Mouse (Mus musculus) R1 (cell line): ENCODE data around the gene Ficd.

Source experiments
- DNase-seq: peaks from one replicate; pipeline ENCODE4 v3.0.0-alpha.2; 2018; ENCODE audit warnings: low read depth, low spot score

Ficd gene

DNA sequence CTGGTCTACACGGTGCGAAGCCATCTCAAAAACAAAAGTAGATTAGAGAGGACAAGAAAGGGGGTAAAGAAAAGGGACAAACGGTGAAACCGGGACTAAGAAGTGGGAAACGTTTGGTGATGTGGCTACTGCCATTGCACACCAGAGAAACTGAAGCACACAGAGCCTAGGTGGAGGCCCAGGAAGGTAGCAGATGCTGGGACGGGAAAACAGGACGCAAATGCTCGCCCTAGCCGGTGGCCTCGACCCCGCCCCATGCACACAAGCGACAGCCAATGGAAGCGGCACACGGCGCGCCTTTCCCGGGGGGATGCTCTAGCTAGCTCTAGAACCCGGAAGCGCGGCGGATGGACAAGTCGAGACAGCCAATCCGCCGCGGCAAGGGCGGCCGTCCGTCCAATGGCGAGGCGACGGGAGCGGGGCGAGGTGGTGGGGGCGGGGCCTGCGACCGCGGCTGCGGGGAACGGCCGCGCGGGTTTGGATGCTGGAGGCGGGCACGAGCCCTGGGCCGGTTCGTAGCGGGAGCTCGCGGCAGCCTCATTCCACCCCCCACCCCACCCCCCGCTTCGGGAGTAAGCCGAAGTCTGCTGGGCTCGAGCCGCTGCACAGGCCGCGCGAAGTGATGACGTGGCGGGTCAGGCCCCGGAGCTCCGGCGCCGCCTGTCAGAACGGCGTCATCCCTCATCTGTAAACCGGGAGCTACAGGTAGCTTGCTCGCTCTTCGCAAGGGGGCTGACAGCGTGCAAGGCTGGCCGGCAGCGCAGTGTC lies at the start of gene Ficd:
Ficd (plus strand) TSS at position 459 of the 768 bp plus-strand sequence.
- DNase-seq = peak; percentile 98

DNA sequence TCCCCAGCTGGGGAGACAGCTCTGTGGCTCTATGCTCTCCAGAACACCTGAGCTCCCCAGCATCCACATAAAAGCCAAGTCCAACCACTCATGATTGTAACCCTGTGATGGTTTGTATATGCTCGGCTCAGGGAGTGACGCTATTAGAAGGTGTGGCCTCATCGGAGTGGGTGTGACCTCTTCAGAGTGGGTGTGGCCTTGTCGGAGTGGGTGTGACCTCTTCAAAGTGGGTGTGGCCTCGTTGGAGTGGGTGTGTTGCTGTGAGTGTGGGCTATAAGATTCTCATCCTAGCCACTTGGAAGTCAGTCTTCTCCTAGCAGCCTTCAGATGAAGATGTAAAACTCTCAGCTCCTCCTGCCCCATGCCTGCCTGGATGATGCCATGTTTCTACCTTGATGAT lies 48.1 kb upstream of the Ficd start:
- peak; percentile 51 for DNase-seq

DNA sequence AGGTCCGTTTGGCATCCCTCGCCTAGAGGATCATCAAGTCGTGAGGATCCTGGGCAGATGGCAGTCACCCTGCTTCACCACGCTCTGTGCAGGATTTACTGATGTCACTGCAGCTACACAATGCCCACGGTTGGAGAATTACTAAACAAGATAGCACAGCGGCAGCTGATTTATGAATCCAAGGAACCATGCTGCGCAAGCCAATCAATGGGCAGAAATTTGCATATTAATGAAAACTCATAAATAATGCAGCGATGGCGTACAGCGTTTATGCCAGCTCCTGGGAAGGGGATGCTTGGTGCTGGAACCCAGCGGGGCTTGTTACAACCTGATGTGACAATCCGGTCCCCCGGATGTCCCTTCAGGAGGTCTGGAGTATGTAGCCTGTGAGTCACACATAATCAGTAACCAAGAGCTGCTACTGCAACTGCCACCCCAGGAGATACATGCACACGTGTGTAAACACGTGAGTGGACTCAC lies 45.5 kb upstream of the Ficd start:
- no peak for DNase-seq

DNA sequence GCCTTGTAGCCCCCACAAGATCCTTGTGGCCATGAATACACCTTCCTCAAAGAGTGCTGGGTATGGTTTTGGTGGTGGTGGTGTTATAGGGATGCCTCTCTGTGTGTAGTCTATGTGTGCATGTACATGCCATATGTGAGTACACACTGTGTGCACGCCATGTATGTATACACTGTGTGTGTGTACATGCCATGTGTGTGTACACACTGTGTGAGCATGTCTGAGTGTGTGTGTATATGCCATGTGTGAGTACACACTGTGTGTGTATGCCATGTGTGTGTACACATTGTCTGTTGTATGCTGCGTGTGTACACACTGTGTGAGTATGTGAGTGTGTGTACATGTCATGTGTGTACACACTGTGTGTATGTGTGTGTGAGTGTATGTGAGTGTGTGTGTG lies 44.7 kb upstream of the Ficd start:
- DNase-seq = no peak

DNA sequence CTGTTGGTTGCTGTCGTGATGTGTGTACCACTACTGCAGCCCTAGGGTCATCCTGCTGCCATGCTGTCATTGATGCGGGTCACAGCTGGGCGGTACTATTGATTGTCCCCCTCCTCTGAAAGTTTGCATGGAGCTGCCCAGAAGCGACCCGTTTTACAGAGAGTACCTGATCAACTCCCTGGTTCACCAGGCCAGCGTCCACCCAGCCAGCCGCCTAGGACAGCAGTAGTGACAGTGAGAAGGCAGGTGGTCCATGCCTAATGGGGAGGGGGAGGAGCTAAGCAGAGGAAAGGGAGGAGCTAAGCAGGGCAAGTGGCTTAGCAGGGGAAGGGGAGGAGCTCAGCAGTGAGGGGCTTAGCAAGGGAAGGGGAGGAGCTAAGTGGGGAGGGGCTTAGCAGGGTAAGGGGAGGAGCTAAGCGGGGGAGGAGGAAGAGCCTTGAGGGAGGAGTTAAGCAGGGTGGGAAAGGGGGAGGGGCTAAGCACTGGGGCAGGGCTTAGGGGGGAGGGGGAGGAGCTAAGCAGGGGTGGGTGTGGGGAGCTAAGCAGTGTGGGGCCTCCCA lies 42.3 kb upstream of the Ficd start:
- peak; percentile 91 for DNase-seq

DNA sequence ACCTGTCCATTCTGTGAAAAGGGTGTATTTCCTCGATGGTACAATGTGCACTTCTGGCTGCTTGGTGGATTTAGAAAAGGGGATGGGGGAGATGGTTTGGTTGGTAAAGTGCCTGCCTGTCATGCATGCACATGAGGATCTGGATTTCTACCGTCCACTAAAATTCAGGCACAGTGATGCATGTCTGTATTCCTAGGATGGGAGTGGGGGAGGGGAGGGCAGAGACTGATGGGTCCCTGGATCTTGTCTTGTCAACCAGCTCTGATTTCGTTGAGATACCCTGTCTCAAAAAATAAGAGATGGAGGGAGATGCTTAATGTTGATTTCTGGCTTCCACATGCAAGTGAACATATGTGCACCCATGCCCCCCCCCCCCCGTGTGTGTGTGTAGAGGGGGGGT lies 41.6 kb upstream of the Ficd start:
- no peak for DNase-seq

DNA sequence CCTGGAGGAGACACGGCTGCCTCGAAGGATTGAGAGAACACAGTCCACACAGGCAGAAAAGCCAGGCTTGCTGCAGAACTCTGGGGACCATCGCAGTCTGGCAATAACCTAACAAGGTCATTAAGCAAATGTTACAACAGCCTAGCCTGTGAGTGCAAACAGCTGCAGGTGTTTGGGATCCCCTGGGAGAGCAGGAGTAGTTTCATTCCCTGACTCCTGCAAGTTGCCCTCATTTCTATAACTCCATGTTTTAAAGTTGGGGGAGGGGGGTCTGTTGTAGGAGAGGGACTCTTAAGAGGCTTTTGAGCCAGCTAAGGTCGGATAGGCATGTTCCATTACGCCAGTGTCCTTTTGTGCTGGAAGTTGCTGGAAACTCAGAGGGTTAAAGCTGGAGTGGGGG lies 41.2 kb upstream of the Ficd start:
- DNase-seq = no peak

DNA sequence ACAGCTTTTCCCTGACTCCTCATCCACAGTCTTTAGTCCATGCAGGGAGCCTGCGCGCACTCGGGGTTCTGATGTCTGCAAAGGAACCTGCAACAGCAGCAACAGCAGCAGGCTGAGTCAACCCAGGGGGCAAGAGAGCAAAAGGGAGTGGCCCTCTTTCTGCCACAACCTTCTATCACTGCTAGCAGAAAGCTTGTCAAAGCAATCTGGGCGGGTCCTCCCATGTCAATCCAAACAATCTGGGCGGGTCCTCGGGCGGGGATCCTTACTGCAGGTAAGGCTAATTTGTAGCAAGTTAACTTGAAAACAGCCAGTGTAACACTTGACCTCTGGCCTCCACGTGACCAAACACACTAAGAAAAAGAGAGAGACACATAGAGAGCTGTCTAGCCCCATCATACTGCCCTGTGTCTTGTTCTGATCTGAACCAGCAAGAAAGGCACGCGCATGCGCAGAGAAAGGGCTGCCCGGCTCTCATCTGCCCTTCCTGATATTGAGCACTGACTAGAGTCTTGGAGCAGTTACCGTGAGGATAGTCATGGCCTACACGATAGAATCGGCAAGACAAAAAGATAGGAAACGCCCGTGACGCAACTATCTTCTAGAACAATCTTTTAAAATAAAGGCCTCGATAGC lies 35.1 kb upstream of the Ficd start:
- peak; percentile 85 for DNase-seq

DNA sequence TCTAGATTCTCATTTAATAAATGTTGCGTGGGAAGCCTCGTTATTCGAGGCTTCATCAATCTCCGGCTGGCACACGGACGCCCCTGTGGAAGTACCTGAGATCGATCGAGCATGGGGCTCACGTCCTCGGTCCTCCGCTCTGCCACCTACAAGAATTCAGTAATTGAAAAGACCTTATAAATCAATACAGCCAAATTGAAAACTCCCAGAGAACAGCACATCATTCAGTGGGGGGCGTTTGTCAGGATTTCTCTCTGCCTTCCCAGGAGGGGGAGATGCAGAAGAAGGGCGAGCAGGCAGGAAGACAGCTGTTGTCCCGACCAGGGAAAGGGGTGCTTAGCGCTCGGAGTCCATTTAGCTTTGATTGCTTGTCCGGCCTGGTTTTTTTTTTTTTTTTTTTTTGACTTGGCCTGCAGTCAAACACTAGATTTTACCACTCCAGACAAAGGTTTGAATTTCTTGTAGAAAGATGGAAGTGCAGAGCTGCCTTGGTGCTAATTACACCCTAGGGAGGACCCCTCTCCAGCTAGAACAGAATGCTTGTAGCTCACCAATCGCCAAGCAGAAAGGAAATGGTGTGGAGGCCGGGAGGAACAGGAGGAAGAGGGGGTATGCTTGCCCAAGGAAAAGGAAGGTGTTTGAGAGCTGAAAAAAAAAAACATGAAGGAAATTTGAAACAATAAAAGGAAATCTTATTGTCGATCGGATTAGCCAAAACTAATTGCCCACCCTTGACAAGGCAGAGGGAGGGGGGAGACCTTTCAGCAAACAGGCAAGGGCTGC lies 31.6 kb upstream of the Ficd start:
- no peak for DNase-seq

DNA sequence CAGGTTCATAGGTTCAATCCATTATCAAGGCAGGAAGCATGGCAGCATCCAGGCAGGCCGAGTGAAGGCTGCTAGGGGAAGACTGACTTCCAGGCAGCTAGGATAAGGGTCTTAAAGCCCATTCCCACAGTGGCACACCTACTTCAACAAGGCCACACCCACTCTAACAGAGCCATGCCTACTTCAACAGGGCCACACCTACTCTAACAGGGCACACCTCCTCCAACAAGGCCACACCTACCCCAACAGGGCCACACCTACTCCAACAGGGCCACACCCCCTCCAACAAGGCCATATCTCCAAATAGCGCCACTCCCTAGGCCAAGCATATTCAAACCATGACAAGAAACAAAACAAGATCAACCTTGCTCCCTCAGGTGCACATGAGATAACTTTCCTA lies 22.7 kb upstream of the Ficd start:
- peak; percentile 85 for DNase-seq

DNA sequence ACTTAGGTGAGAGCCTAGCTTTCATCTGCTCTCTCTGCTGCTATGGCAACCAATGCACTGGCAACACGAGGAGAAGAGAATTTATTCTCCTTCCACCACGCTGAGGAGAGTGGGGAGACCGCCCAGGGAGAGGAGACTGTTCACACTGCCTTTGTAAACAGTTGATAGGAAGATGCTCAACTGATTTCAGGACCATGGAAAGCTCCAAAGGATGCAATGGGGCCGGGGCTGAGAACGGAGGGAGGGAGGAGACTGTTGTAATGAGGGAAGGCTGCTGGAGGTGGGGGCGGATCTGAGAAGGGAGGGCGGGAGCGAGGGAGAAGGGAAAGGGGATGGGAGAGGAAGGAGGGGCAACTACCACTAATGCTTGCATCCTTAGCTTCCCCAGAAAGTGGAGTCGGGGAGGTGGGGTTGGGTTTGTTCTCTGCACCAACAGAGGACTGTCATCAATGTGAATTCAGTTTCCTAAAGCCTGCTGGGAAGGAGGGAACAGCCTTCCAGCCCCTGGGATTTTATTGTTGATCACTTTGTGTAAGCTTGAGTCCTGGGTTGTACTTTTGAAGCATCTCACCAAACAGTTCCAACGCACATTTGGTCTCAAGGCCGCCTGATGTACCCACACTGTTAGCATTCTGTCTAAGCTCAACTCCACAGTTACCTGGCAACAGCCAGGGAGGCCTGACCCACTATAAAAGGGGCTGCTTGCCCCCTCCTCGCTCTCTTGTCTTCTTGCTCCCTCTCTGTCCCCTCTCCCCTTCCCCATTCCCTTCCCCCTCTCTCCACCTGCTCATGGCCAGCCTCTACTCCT lies 18.8 kb upstream of the Ficd start:
- peak; percentile 95 for DNase-seq

DNA sequence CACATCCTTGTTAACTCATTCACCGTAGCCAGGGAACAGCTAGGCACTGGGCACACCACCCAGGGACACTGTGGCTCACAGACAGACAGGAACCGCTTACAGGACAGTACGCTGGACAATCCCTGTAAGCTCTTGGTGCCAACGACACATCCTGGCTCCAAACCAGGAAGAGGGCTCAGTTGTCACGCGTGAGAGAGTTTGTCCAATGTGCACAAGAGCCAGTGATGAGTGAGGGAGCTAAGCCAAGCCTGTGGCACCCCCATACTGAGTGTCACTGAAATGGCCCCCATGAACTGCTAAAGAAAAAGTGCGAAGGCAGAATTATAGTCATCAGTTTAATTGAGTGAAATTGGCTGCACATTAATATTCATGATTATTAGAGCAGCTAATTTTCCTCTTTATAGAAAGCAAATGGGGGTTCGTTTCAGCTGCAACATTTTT lies 16.4 kb upstream of the Ficd start:
- no peak for DNase-seq

DNA sequence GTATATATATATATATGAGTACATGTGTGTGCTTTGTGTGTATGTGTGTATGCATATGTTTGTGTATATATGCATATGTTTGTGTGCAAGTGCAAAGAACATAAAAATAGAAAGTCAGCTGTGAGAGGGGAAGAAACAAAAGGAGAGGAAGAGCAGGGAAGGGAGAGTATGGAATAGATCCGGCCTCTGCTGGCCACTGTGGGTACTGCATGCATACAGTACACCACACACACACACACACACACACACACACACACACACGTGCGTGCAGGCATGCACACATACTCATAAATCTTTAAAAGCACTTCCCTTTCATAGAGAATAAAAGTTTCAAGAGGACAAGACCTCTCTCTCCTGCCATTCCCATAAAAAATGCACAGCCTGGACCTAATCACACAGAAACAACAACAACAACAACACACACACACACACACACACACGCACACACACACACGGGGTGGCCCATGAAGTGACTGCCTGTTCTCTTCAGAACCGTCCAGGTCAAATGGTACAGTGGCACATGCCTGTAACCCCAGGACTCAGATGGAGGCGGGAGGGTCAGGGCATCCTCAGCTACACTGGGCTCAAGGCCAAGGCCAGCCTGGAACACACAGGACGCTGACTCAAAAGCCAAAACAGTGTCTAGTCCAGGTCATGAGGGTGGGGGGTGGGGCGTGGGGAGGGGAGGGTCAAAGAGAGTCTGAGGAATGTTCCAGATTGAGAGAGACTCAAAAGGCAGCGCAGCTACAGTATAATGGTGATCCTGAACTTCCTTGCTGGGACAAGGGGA lies 13.2 kb upstream of the Ficd start:
- peak; percentile 61 for DNase-seq

DNA sequence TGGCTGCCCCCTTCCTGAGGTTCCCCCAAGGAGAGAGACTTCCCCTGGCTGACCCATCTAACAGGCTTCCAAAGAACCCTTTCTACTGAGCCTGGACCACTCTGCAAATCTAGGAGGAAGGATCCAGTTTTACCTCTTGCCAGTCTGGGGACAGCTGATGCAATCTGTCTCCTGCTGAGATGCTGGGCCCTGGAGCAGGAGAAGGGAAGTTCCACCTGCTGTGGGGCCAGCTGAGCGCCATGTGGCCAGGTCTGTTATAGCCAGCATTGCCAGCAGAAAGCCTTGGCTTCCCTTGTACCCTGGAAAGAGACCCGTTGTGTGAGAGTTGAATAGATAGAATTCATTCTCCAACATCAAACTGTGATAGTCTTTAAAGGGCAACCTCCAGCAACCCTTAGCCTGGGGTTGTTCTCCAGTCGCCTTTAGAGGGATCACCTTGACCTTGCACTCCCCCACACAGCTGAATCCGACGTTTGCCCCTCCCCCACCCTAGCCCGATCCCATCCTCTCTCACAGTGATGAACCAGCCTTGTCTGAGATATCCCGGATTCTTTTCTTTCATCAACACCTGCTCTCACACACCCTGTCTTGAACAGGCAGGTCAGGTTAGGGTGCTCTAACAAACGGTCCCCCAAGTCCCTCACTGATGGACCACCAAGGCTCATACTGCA lies 11.9 kb upstream of the Ficd start:
- DNase-seq = no peak

DNA sequence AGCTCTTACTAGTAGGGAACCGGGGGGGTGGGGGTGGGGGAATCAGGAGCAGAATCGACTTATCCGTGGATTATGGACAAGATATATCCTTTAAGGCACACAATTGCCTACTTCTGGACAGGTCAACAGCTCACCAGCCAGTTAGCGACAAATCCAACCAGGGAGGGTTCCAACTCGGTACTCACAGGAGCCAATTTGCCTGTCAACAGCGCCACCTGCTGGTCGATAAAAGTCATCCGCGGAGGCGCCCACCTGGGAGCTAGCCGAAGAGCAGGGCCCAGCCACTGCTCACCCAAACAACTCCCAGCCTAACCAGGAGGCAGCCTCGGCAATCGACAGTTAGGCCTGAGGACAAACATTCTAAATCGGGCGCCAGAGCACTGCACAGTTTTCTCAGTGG lies 11.2 kb upstream of the Ficd start, which contains the start of gene 1700069L16Rik:
1700069L16Rik (minus strand) TSS at position 327 of the 400 bp plus-strand sequence.
- DNase-seq = peak; percentile 90

DNA sequence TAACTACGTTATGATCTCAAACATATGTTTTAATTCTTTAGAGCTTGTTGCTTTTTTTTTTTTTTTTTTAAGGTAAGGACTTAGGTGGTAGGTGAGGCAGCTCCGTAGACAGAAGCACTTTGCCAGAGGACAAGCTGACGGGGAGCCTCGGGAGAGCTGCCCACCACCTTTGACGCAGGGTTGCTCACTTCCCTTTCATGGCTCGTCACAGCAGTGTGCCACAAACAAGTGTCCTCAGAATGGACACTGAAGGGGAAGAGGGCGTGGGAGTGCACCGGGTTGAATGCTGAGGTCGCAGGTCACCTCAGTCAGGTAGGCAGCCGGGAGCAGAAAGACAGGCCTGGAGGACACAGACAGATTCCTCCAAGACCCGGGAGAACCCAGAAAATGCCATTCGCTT lies 10.2 kb upstream of the Ficd start:
- no peak for DNase-seq

DNA sequence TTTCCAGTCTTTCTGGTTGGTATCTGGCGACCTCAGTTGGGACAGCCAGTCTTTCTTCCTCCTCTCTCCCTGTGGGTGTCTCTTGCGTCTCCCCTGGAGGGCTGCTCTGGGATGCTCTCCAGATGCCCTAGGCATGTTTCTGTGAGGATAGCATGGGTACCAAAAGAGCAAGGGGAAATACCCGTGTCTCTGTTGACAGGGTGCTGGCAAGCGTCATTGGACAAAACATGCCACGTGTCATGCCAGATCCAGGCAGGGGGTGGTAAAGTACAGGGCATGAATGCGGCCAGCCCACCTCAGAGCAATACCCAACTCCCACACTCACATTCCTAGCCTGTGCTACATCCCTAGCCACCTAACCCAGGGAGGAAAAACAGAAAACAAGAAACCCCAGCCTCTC lies 9.0 kb upstream of the Ficd start:
- DNase-seq = no peak

DNA sequence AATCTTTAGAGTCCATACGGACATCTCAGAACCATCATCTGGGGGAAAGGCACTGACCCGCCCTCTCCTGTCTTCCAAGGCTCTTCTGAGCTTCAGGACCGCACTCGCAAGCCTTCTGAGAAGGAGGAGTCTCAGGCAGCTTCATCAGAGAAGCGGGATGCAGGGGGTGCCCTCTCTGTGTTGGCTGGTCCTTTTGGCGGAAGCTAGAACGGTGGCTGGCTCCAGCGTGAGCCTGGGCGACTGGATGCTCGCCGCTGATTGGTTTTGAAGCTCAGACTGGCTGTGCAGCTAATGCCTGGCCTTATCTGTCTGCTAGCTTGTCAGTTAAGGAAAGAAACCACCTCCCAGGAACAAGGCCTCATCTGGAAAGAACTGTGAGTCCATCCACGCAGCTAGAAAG lies 8.4 kb upstream of the Ficd start:
- no peak for DNase-seq

DNA sequence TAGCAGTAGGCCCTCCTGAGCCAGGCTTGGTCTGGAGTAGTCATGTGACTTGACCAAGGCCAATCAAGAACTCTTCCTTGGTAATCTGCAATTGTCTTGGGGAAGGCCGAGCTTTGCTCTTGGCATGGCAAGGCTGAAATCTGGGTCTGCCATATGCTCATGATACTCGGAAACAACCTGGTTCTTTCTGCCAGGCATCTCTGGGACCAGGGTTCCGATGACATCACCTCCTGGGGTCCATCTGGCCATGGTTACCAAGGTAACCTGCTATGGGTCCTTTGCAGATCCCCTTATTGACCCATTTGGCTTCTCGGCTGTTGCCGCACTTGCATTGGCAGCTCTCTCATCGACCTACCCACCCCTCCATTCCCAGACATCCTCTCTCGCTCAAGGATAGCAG lies 7.6 kb upstream of the Ficd start:
- no peak for DNase-seq

DNA sequence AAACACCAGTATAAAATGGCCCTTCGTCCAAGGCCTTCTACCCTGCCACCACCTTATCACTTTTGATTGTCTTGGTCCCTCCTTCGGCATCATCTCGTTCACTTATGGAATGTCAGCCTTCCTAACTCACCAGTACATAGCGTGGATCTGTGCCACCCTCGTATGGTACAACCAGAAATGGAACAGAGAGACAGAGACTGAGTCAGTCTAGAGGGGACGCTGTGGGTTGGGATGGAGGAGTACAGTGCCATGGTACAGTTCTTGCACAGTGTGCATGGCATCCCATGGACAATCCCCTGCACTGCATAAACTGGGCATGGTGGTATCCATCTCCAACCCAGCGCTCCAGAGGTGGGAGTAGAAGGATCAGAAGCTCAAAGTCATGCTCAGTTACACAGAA lies 6.9 kb upstream of the Ficd start:
- no peak for DNase-seq
